Mouse (Mus musculus) C2C12 (cell line): Measurements from ENCODE around the gene Fut8.

ENCODE experiments used
- CEBPB ChIP-seq: IDR thresholded peaks from one replicate; pipeline ENCODE4 v1.6.1; 2011; ENCODE audit warnings: low read depth, mild to moderate bottlenecking, control low read depth, moderate library complexity
- CTCF ChIP-seq: IDR thresholded peaks from one replicate; pipeline ENCODE4 v1.5.1; 2011; ENCODE audit not compliant: control insufficient read depth, insufficient read depth, insufficient read length
- MAX ChIP-seq: IDR thresholded peaks from one replicate; pipeline ENCODE4 v1.6.1; 2011; ENCODE audit warnings: mild to moderate bottlenecking, control low read depth
- MYOG ChIP-seq: IDR thresholded peaks from one replicate; pipeline ENCODE4 v1.6.1; 2011; ENCODE audit not compliant: control insufficient read depth, insufficient read length; ENCODE audit errors: extremely low read depth
- USF1 ChIP-seq: IDR thresholded peaks from one replicate; pipeline ENCODE4 v1.6.1; 2011; ENCODE audit warnings: low read depth, mild to moderate bottlenecking, control low read depth, moderate library complexity

- no peak for TF ChIP-seq CTCF
- no peak for TF ChIP-seq USF1
- no peak for TF ChIP-seq MAX
- TF ChIP-seq MYOG = no peak
- TF ChIP-seq CEBPB = no peak
Observed at GRCm38 (mm10) chr12:77262650-77263049, 24.7 kb downstream of the Fut8 start.
